Mouse (Mus musculus) hindbrain, embryonic 13.5 days (tissue): ENCODE data around the gene Nt5dc2. TPM values are rescaled to one million over a fixed set of nuclear protein-coding genes. Genes with fewer than 3 reads are reported as not detected.

Experiments
- ATAC-seq: fragments of 200-750 bp; cut with Nextera tagmentation; 2 replicates; pipeline ENCODE4 v1.8.0; 2017; ENCODE audit warnings: moderate TSS enrichment; ENCODE audit not compliant: low FRiP score
- H3K27ac ChIP-seq: fragments of 300-500 bp; sonication (generic); 2 replicates; pipeline ENCODE4 v1.5.1; 2015; ENCODE audit warnings: inconsistent platforms, mild to moderate bottlenecking, moderate library complexity
- H3K27me3 ChIP-seq: fragments of 300-500 bp; sonication (generic); 2 replicates; pipeline ENCODE4 v1.6.1; 2015; ENCODE audit warnings: mild to moderate bottlenecking, inconsistent platforms
- H3K36me3 ChIP-seq: fragments of 300-500 bp; sonication (generic); 2 replicates; pipeline ENCODE4 v1.6.1; 2015; ENCODE audit warnings: mild to moderate bottlenecking, inconsistent platforms
- H3K4me1 ChIP-seq: fragments of 300-500 bp; sonication (generic); replicated peaks from 2 replicates; pipeline ENCODE4 v1.6.1; 2015; ENCODE audit warnings: inconsistent platforms
- H3K4me2 ChIP-seq: fragments of 300-500 bp; sonication (generic); 2 replicates; pipeline ENCODE4 v1.6.1; 2015; ENCODE audit warnings: inconsistent platforms, mild to moderate bottlenecking, moderate library complexity
- H3K4me3 ChIP-seq: fragments of 300-500 bp; sonication (generic); 2 replicates; pipeline ENCODE4 v1.5.1; 2015; ENCODE audit warnings: mild to moderate bottlenecking, inconsistent platforms
- H3K9ac ChIP-seq: fragments of 300-500 bp; sonication (generic); 2 replicates; pipeline ENCODE4 v1.6.1; 2015; ENCODE audit warnings: mild to moderate bottlenecking, inconsistent platforms
- H3K9me3 ChIP-seq: fragments of 300-500 bp; sonication (generic); 2 replicates; pipeline ENCODE4 v1.6.1; 2016; ENCODE audit warnings: inconsistent platforms
- WGBS: fragments of 180-500 bp; shearing (Covaris S2); methylation state at CpG from one replicate; pipeline ENCODE4 v1.1.7; 2015; 5-methylcytosine and 5-hydroxymethylcytosine counted together
- polyA plus RNA-seq: library from polyadenylated mRNA; unstranded; fragments of >200 nt; fragmentation: Nextera tagmentation; extraction: Ambion mirVana; gene quantifications from 2 replicates; pipeline ENCODE4 v1.2.1, GENCODE M21; 2015

The Nt5dc2 gene
- polyA plus RNA-seq, 1 experiment from 2014 or later, result 273 TPM

DNA sequence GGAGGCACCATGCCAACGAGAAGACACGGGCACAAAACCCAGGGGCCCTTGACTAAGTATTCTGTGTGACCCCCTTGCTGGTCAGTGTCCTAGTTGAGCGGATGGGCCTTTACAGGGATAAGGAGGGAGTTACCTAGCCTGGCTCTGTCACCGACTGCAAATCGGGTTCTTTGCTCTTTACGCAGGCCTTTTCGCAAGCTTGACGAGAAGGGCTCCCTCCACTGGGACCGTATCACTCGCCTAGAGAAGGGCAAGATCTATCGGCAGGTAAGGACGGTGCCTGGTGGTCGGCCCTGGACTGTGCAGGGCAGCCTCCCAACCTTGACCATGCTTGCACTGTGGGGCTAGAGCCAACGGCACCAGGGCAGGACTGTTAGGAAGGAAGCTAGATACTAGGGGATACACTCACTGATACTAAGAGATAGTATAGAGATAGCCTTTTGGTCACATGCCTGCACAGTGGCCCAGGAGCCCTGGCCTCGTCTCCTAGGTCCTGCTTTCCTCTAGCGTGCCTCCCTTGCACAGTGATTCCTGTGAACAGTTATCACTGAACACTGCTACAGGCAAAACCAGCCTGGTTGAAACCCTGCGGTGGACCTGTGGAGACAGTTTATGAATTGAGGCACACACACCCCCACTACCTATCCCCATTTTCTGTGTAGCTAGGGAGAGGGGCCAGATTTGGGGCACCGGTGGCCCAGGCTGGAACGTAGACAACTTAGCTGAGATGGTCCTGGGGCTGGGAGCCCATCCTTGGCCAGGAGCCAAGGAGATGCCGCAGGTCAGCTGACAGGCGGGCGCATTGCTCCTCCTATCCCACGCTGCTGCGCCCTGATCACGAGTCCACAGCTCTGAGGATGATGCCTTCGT lies 5.8 kb downstream of the Nt5dc2 start:
- 94% methylated on average over 26 of the region's 26 CpGs for WGBS
- Histone ChIP-seq H3K4me2 (no peak overlapping the region), H3K9me3 (no peaks in the 10 kb centered on the region), H3K36me3 (peaks cover 72% of the 10 kb centered on the region), H3K27ac (no peak overlapping the region), H3K4me1 (peaks cover 38% of the 10 kb centered on the region), H3K27me3 (no peaks in the 10 kb centered on the region), H3K9ac (no peak overlapping the region), H3K4me3 (no peak overlapping the region)
- ATAC-seq, result no peak

DNA sequence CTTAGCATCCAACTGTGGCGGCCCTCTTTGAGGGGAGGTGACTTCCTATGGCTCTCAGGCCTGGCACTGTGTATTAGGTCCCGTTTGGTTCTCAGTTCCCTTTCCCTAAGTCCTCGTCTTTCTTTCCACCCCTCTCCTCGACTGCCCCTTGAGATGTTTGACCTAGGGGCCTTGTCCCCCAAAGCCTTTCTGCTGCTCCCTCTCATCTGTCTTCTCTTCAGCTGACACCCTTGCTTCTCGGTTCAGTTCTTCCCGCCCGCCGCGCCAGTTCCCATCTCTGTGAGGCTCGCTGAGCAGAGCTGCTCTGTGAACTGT lies 6.4 kb downstream of the Nt5dc2 start:
- H3K36me3 ChIP-seq, result peaks cover 78% of the 10 kb centered on the region
- H3K4me3 ChIP-seq, result no peak overlapping the region
- 81% methylated on average over 10 of the region's 10 CpGs for WGBS
- no peak overlapping the region for H3K4me2 ChIP-seq
- no peak overlapping the region for H3K27ac ChIP-seq
- peaks cover 32% of the 10 kb centered on the region for H3K4me1 ChIP-seq
- no peaks in the 10 kb centered on the region for H3K27me3 ChIP-seq
- ATAC-seq, result no peak
- H3K9me3 ChIP-seq, result no peaks in the 10 kb centered on the region
- no peak overlapping the region for H3K9ac ChIP-seq

DNA sequence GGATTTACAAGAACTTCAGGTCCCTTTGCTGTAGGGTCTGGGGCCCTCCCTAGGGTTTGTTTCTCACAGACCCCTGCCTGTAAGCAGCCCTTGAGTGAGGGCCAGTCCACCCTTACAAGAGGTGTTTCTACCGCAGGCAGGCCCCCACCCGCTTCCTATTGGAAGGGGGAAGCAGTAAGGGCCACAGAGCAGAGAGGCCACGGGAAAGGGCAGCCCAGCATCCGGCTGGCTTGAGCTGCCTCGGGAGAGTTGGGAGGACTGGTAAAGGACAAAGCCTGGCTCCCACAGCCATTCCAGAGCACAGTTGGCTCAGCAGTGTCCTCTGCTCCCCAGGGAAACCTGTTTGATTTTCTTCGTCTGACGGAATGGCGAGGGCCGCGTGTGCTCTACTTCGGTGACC lies 6.9 kb downstream of the Nt5dc2 start:
- no peaks in the 10 kb centered on the region for H3K9me3 ChIP-seq
- H3K27me3 ChIP-seq, result no peaks in the 10 kb centered on the region
- peaks cover 27% of the 10 kb centered on the region for H3K4me1 ChIP-seq
- ATAC-seq, result no peak
- no peak overlapping the region for H3K4me2 ChIP-seq
- peaks cover 84% of the 10 kb centered on the region for H3K36me3 ChIP-seq
- no peak overlapping the region for H3K9ac ChIP-seq
- H3K4me3 ChIP-seq, result no peak overlapping the region
- 75% methylated on average over 11 of the region's 11 CpGs for WGBS
- H3K27ac ChIP-seq, result no peak overlapping the region

DNA sequence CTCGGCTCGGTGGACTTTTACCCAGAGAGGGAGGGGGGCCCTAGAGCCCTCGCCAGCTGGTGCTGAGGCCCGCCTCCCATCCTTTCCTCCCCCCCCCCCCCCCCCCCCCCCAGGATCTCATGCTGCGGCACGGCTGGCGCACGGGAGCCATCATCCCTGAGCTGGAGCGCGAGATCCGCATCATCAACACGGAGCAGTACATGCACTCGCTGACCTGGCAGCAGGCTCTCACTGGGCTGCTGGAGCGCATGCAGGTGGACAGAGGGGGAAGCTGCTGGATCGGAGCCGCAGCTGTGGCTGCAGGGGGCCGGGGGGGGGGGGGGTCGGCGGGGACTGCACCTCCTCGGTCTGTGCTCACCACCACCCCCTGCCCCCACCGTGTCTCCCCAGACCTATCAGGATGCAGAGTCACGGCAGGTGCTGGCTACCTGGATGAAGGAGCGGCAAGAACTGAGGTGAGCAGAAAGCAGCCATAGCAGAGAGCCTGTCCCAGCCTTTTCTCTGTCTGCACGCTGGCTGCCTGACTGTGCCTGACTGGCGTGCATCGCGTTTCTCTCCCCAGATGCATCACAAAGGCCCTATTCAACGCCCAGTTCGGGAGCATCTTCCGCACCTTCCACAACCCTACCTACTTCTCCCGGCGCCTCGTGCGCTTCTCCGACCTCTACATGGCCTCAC lies 7.5 kb downstream of the Nt5dc2 start:
- ATAC-seq, result no peak
- Histone ChIP-seq H3K27ac (no peak overlapping the region), H3K4me2 (no peak overlapping the region), H3K36me3 (peaks cover 88% of the 10 kb centered on the region), H3K4me3 (no peak overlapping the region), H3K9me3 (no peaks in the 10 kb centered on the region), H3K9ac (no peak overlapping the region), H3K27me3 (no peaks in the 10 kb centered on the region), H3K4me1 (peaks cover 21% of the 10 kb centered on the region)
- WGBS, result 82% methylated on average over 22 of the region's 35 CpGs

DNA sequence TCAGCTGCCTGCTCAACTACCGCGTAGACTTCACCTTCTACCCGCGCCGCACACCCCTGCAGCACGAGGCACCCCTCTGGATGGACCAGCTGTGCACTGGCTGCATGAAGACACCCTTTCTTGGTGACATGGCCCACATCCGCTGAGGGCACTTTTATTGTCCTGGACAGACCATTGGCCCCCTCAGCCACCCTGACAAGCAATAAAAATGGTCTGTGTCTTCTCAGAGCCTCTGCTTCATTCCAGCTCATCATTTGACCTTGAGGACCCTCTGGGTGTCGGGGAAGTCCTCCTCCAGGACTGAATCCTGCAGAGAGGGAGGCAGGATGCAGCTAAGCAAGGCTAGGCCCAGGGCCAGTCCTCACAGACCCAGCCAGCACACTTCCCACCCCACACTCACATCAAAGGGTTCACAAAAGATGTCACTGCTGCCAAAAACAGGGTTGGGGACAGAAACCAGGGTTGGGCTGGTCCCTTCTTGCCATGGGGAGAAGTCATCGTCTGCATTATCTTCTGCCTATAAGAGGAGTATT lies 8.1 kb downstream of the Nt5dc2 start:
- Histone ChIP-seq H3K9ac (no peak overlapping the region), H3K4me3 (no peak overlapping the region), H3K4me2 (no peak overlapping the region), H3K9me3 (no peaks in the 10 kb centered on the region), H3K4me1 (peaks cover 15% of the 10 kb centered on the region), H3K27me3 (no peaks in the 10 kb centered on the region), H3K27ac (no peak overlapping the region), H3K36me3 (peaks cover 88% of the 10 kb centered on the region)
- 94% methylated on average over 9 of the region's 9 CpGs for WGBS
- no peak for ATAC-seq

- no peak overlapping the region for H3K4me3 ChIP-seq
- H3K4me2 ChIP-seq, result no peak overlapping the region
- H3K9me3 ChIP-seq, result no peaks in the 10 kb centered on the region
- ATAC-seq, result no peak
- peaks cover 8% of the 10 kb centered on the region for H3K4me1 ChIP-seq
- peaks cover 84% of the 10 kb centered on the region for H3K36me3 ChIP-seq
- H3K27ac ChIP-seq, result no peak overlapping the region
- H3K9ac ChIP-seq, result no peak overlapping the region
- WGBS, result 89% methylated on average over 12 of the region's 12 CpGs
- no peaks in the 10 kb centered on the region for H3K27me3 ChIP-seq
Observed at GRCm38 (mm10) chr14:31139666-31140065, 8.8 kb downstream of the Nt5dc2 start.

DNA sequence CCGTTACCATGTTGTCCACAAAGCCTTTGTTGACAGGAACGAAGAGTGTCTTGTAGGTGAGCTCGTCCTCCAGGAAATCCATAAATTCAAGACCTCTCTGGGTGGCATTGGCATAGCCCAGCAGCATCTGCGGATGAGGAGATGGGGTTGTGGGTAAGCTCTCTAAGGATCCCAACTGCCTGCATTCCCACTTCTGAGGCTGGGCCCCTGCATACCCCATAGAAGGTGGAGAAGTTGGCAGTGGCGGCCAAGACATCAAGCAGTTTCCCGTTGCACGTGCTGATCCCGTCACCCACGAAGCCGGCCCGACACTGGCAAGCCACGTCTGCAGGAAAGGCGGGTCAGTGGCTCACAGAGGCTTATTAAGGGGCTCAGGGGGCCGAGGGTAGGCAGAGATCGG lies 9.3 kb downstream of the Nt5dc2 start:
- Histone ChIP-seq H3K4me2 (no peak overlapping the region), H3K4me1 (0 out of 2 replicates have a peak, but pooled peaks cover 5% of the 10 kb centered on the region), H3K36me3 (peaks cover 81% of the 10 kb centered on the region), H3K4me3 (no peak overlapping the region), H3K27me3 (no peaks in the 10 kb centered on the region), H3K27ac (no peak overlapping the region), H3K9ac (no peak overlapping the region), H3K9me3 (no peaks in the 10 kb centered on the region)
- ATAC-seq, result no peak
- WGBS, result 95% methylated on average over 15 of the region's 15 CpGs

DNA sequence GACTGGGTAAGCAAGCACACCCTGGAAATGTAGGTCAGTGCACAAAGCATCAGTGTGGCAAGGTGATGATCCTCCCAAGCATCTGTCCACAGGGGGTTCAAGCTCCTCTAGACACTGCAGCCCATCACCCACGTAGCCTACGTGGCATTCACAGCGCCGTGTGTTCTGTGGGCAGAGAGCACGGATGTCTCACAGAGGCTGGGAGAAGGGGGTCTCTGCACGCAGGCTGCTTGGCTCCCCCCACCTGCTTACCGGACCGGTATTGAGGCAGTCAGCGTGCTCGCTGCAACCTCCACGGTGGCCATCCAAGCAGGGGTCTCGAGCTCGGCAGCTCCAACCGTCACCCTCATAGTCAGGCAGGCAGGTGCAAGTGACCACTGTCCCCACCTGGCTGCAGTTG lies 10.2 kb downstream of the Nt5dc2 start:
- no peak overlapping the region for H3K9ac ChIP-seq
- H3K9me3 ChIP-seq, result no peaks in the 10 kb centered on the region
- ATAC-seq, result no peak
- no peak overlapping the region for H3K4me2 ChIP-seq
- peaks cover 72% of the 10 kb centered on the region for H3K36me3 ChIP-seq
- H3K27ac ChIP-seq, result no peak overlapping the region
- WGBS, result 95% methylated on average over 14 of the region's 14 CpGs
- no peaks in the 10 kb centered on the region for H3K27me3 ChIP-seq
- H3K4me3 ChIP-seq, result no peak overlapping the region
- H3K4me1 ChIP-seq, result 0 out of 2 replicates have a peak, but pooled peaks cover 5% of the 10 kb centered on the region

DNA sequence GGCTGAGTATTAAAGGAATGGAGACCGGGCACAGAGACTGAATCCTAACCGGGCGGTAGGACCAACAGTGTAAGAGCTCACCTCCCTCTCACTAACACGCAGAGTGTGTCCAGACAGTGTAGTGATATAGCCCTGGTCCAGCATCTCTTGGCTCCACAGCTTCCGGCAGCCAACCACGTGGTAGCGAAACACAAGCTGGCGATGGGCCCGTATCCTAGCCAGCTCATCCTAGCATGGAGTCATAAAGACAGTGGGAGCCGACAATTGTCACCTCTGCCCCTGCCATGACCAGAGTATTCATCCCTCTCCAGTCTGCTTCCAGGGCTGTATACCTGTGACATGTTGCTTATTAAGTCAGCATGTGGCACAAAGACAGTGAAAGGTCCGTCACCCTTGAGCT lies 14.8 kb downstream of the Nt5dc2 start:
- 95% methylated on average over 11 of the region's 11 CpGs for WGBS
- no peak overlapping the region for H3K4me2 ChIP-seq
- ATAC-seq, result no peak
- H3K27ac ChIP-seq, result no peak overlapping the region
- peaks cover 25% of the 10 kb centered on the region for H3K36me3 ChIP-seq
- H3K4me1 ChIP-seq, result no peaks in the 10 kb centered on the region
- H3K4me3 ChIP-seq, result no peak overlapping the region
- H3K9ac ChIP-seq, result no peak overlapping the region
- no peaks in the 10 kb centered on the region for H3K9me3 ChIP-seq
- H3K27me3 ChIP-seq, result no peaks in the 10 kb centered on the region

DNA sequence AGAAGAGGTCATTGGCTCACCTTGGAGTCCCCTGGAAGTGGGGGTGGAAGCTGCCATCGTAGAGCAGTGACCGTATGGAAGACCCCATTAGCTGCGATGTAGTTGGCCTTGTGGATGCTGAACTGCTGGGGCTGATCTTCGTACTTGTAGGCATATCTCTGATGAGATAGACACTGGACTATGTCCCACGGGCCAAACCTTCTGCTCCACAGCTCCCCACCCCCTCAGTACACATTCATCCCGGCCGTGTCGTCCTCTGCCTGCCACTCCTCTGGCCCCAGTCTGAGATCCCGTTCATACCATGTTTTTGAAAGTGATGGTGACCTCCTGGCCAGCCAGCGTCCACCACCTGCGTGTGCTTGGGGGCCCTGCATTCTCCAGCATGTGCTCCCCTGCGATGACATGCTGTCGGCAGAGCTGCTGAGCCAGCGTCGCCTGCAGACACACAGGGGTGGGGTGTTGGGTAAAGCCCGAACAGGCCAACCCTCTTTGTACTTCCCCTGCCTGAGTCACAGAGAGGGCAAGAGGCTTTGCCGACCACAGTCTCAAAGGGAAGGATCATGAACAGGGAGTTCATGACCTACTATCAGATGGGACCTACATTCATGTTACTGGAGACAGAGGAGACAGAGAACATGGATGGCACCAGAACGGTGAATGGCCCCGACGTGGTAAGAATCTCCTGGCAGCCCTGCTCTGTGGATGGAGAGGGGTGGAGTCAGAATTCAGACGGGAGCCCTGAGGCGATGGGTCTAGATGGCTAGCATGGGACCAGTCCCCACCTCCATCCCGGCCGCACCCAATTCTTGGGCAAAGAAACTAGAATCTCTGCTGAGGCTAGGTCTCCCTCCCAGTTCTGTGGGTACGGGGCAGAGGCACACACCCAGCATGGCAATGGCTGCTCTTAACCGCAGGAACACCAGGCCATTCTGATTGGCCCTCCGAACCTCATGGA lies 29.6 kb downstream of the Nt5dc2 start:
- no peak overlapping the region for H3K27ac ChIP-seq
- H3K9me3 ChIP-seq, result no peaks in the 10 kb centered on the region
- H3K27me3 ChIP-seq, result no peaks in the 10 kb centered on the region
- no peak for ATAC-seq
- no peak overlapping the region for H3K9ac ChIP-seq
- H3K4me2 ChIP-seq, result no peak overlapping the region
- 83% methylated on average over 27 of the region's 27 CpGs for WGBS
- peaks cover 5% of the 10 kb centered on the region; the same call in 1 of the 2 replicates for H3K4me1 ChIP-seq
- H3K36me3 ChIP-seq, result no peaks in the 10 kb centered on the region
- no peak overlapping the region for H3K4me3 ChIP-seq

DNA sequence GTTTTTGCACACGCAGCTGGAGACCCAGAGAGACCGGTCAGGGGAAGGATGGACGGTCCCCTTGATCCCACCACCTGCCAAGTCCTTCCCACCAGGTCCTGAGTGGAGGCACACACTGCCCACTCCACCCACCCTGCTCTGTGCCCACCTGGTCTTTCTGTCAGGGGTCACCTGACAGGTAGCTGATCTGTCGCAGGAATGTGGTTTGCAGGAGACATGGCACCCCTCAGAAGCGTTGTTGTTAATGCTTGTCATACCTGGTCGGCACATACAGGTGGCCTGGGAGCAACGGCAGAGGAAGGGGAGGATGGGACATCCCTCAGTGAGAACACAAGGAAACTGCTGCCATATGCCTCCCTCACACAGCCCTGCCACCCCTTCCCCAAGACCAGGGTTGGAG lies 30.3 kb downstream of the Nt5dc2 start:
- H3K9ac ChIP-seq, result no peak overlapping the region
- no peaks in the 10 kb centered on the region for H3K36me3 ChIP-seq
- 93% methylated on average over 7 of the region's 7 CpGs for WGBS

DNA sequence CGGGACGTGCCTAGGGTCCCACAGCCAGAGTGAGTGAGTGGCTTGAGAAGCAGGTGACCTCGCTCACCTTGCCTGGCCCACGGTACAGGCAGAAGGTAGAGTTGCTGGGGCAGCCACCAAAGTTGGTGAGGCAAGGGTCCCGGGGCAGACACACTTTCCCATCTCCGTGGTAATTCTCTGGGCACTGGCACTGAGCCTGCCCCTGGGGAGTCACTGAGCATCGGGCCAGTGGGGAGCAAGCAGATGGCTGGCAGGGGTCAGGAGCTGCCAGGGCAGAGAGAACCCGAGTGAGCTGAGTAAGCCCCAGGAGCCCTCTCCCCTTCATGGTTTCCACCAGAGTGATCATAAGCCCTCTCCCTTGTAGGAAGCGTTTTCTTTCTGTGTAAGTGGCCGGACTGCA lies 30.8 kb downstream of the Nt5dc2 start:
- H3K4me3 ChIP-seq, result no peak overlapping the region
- no peak for ATAC-seq
- no peak overlapping the region for H3K27ac ChIP-seq
- H3K4me1 ChIP-seq, result peaks cover 15% of the 10 kb centered on the region
- no peaks in the 10 kb centered on the region for H3K27me3 ChIP-seq
- H3K36me3 ChIP-seq, result no peaks in the 10 kb centered on the region
- 73% methylated on average over 10 of the region's 10 CpGs for WGBS
- no peaks in the 10 kb centered on the region for H3K9me3 ChIP-seq
- H3K9ac ChIP-seq, result no peak overlapping the region
- H3K4me2 ChIP-seq, result no peak overlapping the region

More for the DNA sequence above, 30.3 kb downstream of the Nt5dc2 start:
- no peaks in the 10 kb centered on the region for H3K27me3 ChIP-seq
- H3K27ac ChIP-seq, result no peak overlapping the region
- no peaks in the 10 kb centered on the region for H3K9me3 ChIP-seq
- H3K4me1 ChIP-seq, result peaks cover 11% of the 10 kb centered on the region
- H3K4me2 ChIP-seq, result no peak overlapping the region
- H3K4me3 ChIP-seq, result no peak overlapping the region
- no peak for ATAC-seq
